Mouse (Mus musculus) C3H10T1/2 (cell line): ENCODE results near the gene Olfr76. TPM values are rescaled to one million over a fixed set of nuclear protein-coding genes. Genes with fewer than 3 reads are reported as not detected.

Experiments
- polyA plus RNA-seq, 2 experiments: library from polyadenylated mRNA; unstranded; fragments of >200 nt; fragmentation: generic; extraction: Trizol; gene quantifications; one replicate each; pipeline ENCODE4 v1.2.1; 2012; ENCODE audit warnings: missing spikeins in 2 of 2

Gene Olfr76
- polyA plus RNA-seq, result not detected

GRCm38 (mm10) chr19:12123103-12123502 lies at the start of gene Olfr76:
Olfr76 (minus strand) TSS chr19:12123203.

GRCm38 (mm10) chr19:12170062-12170599 lies 47.1 kb upstream of the Olfr76 start, which contains the start of gene Olfr1555-ps1:
Olfr1555-ps1 (minus strand) TSS chr19:12170112.

DNA sequence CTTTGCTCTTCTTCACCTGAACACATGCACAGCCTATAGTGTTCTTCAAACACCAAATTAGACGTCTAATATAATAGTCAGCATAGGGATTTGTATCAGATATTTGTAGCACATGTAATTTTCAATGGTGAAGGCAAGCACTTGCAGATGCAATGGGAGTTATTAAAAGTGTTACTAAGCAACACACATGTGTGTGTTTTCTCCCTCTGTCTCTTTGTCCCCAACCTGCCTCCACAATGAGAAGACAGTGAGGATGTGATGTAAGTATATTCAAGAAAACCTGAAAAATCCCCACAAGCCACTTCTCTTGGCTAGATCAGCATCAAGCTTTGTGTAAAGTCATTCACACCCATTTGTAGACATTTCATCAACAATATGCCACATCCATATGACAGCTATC lies 7.2 kb downstream of the Olfr76 start, which contains the start of gene Olfr1428:
Gene Olfr1428, minus strand, starts transcription at position 101 of the 400 bp plus-strand sequence.

GRCm38 (mm10) chr19:12103234-12103633 lies 19.8 kb downstream of the Olfr76 start, which contains the start of gene Olfr1427:
Olfr1427 (minus strand) TSS chr19:12103334.

GRCm38 (mm10) chr19:12091913-12092312 lies 31.1 kb downstream of the Olfr76 start, which contains the start of gene Olfr1426:
Olfr1426 (minus strand) TSS chr19:12092013.

DNA sequence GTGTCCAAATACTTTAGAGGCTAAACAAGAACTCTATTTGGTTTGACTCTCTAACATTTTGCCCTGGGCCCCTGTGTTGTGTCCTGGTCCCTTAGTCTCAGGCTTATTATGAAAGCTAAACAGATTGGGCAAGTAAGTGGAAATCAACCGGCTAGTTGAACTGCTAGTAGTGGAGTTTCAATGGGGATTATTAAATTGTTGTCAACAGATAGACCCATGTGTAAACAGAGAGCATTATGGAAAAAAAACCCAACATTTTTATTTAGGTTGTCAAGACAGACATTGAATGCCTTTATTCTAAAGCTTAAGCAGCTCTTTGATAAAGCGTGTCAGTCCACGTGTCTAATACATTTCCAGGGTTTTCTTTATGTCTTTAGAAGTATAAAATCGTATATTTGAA lies 45.4 kb downstream of the Olfr76 start, which contains the start of gene Olfr1425:
Gene Olfr1425, minus strand, starts transcription at position 101 of the 400 bp plus-strand sequence.

Other genes starting within 250 kb of the Olfr76 start
- gene Olfr1419, start 248.1 kb downstream of the Olfr76 start, polyA plus RNA-seq, result not detected
- gene Olfr1420, start 236.6 kb downstream of the Olfr76 start, polyA plus RNA-seq, result not detected
- 1 to 10 TPM; 1.8 to 7.9 TPM for gene Patl1, start 210.8 kb downstream of the Olfr76 start, polyA plus RNA-seq
- 10 to 100 TPM in 1 of 2 experiments, 1 to 10 TPM in 1; 2.2 to 19.9 TPM for gene Osbp, start 157.3 kb downstream of the Olfr76 start, polyA plus RNA-seq
- gene Olfr1423, start 81.9 kb downstream of the Olfr76 start, polyA plus RNA-seq, result under 1 TPM in 1 of 2 experiments, not detected in 1; 0.02 TPM
- not detected for gene Olfr1424, start 60.5 kb downstream of the Olfr76 start, polyA plus RNA-seq
- not detected for gene Olfr1425, start 45.5 kb downstream of the Olfr76 start, polyA plus RNA-seq
- not detected for gene Olfr1426, start 31.2 kb downstream of the Olfr76 start, polyA plus RNA-seq
- not detected for gene Olfr1427, start 19.9 kb downstream of the Olfr76 start, polyA plus RNA-seq
- gene Olfr1428, start 7.3 kb downstream of the Olfr76 start, polyA plus RNA-seq, result not detected
- not detected for gene Olfr1555-ps1, start 46.9 kb upstream of the Olfr76 start, polyA plus RNA-seq
- not detected for gene Olfr1431, start 77.4 kb upstream of the Olfr76 start, polyA plus RNA-seq
- not detected for gene Olfr1432, start 109.4 kb upstream of the Olfr76 start, polyA plus RNA-seq
- gene Olfr262, start 118.5 kb upstream of the Olfr76 start, polyA plus RNA-seq, result not detected
- not detected for gene Olfr235, start 137.8 kb upstream of the Olfr76 start, polyA plus RNA-seq
- gene Olfr1434, start 156.7 kb upstream of the Olfr76 start, polyA plus RNA-seq, result not detected
- not detected for gene Olfr1436, start 175.9 kb upstream of the Olfr76 start, polyA plus RNA-seq
- not detected for gene Olfr1437, start 201.9 kb upstream of the Olfr76 start, polyA plus RNA-seq
- gene Olfr1438-ps1, start 212.7 kb upstream of the Olfr76 start, polyA plus RNA-seq, result not detected